Mouse (Mus musculus) T-helper 1 cell (primary cell): ENCODE results near the gene Xpnpep1.

Experiments used
- in situ Hi-C: fragments of 300-600 bp; cut with MboI, MseI; formaldehyde crosslinking; loops from one replicate; pipeline ENCODE4 v1.15.1; 2025; ENCODE audit warnings: high pct_unique_total_duplicates

Xpnpep1 gene

GRCm38 (mm10) chr19:53066934-53067333, 26.9 kb upstream of the Xpnpep1 start:
- in situ Hi-C loops, result no loop called here

DNA sequence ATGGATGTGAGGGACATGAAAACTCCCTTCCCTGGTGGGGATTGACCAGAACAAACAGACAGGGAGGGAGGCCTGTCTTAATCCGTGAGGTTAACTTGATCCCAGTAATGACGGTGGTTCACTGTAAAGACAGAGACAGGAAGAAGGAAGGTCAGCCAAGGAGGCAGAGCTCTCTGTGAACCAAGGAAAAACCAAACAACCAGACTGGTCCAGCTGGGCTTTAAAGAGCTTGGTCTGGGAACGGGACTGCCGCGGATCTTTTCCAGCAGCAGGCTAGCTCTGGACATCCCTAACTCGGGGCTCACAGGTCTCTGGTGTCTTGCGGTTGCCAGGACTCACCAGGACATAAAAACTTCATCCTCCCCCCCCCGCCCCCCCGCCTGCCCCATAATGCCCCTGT, 26.5 kb upstream of the Xpnpep1 start:
- in situ Hi-C loops, result no loop called here

DNA sequence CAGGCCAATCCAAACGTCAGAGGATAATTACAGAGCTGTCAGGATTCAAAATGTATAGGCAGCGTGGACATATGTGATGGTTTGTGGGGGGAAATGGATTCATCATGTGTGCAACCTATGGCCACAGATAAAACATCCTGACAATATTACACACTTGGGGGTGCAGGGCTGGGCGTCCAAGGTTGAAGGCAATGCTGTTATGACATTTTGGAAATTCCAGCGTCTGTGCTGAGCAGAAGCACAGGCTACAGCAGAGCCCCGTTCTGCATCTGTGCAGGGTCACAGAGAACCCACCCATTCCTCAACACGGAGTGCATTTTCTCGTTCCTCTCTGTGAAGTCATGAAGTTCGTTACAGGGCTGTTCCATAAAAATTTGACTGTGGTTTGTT, 25.0 kb upstream of the Xpnpep1 start:
- in situ Hi-C loops, result no loop called here

- in situ Hi-C loops, result no loop called here
These were observed 24.4 kb upstream of the Xpnpep1 start for GRCm38 (mm10) chr19:53064292-53064971.

DNA sequence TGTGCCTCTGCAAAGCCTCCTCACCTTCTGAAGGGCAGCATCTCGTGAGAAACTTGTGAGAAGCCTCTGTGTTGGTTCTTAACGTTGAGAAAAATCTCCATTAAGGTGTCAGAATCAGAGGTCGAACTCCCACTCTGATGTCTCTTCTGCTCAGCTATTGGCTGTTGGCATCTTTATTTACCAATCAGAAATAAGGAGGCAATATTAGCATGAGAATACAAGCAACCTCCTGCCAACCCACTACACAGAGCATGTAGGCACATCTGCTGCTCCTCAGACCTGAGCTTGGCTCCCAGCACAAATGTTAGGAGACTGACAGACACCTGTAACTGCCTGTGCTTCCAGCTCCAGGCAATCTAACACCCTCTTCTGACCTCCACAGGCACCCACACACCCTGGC, 22.0 kb upstream of the Xpnpep1 start:
- in situ Hi-C loops, result no loop called here

- in situ Hi-C loops, result no loop called here
These were observed 19.5 kb upstream of the Xpnpep1 start for GRCm38 (mm10) chr19:53059344-53060111.

DNA sequence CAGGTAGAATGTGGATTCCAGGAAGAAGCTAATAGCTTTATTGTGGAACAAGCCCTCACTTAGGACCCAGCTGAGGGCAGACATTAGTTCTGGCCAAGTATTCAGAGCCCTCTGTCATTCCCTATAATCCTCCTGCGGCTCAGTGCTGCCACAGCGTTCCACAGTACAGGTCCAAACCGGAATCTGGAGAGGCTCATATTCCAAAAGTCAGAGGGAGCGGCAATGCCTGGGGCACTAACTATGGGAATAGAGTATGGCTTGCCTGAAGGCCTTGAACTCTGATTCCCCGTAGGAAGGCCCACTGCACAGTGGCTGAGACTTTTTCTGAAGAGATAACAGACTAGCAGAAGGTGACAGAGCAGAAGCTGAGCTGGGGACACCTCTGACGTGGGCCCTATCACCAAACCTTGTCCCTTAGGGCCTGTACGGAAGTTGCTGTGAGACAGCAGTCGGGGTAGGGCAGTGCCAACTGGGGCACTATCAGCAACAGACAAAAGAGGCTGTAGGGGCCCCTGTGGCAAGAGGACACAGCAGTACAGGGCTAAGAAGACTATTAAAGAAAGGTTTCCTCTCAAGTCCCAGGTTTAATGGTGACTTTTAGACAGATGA, 18.8 kb upstream of the Xpnpep1 start:
- in situ Hi-C loops, result no loop called here

- in situ Hi-C loops, result no loop called here
These were observed 18.1 kb upstream of the Xpnpep1 start for GRCm38 (mm10) chr19:53057980-53058725.

- in situ Hi-C loops, result no loop called here
These were observed 13.3 kb upstream of the Xpnpep1 start for GRCm38 (mm10) chr19:53053355-53053754.

DNA sequence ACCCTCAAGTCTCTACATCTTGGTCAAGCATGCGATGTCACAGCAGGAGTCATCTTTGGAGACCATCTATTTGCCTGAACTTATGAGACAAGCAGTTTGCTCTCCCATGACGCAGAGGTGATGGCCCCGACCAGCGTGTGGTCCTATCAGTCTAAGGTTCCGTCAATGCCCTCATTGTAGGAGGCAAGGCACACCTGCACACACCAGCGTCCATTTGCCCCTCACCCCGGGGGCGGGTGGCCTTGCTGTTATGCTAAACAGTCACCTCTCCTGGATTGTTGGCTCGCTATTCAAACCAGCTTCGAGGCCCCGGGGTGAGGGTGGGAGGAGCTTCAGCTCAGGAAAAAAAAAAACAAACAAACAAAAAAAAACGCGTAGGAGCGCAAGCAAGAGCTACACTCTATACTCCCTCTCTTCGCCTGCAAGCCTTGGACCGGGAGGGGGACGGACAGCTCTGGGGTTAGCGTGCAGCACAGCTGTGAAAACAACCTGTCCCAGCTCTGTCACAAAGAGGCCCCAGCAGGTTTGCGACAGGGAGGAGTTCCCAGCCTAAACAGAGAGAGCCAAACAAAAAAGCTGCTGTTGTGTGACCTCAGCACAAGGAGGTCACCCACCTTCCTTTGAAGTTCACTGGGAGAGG, 12.1 kb upstream of the Xpnpep1 start:
- in situ Hi-C loops, result no loop called here

DNA sequence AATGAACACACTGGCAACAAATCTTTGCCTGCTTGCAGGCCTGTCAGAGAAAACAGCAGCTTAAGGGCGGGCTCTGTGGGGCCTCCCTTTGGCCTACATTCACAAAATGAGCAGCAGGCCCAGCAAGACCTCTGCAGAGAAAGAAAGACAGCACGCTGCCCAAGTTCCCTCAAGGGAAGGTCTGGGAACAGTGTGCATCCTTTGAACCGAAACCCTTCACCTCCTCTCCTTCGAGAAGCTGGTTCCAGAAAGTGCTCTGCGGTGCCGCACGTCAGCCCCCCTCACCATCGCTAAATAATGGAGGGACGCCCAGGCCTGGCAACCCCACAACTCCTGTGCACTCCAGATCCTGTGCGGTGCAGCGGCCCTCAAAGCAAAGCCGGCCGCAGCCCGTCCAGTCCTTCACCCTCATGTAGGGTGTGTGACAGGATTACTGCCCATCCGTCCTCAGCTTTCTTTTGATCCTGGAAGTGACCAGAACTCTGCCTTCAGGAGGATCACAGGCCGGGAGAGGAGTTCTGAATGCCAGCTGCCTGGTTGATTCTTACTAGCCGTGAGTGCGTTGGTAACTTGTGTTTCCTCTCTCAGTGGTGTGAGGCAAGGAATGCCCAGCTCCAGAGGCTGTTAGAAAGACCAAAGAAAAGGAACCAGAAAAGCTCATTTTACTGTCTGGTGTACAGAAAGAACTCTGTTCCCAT, 11.4 kb upstream of the Xpnpep1 start:
- in situ Hi-C loops, result no loop called here

- in situ Hi-C loops, result no loop called here
These were observed 10.1 kb upstream of the Xpnpep1 start for GRCm38 (mm10) chr19:53050100-53050499.

DNA sequence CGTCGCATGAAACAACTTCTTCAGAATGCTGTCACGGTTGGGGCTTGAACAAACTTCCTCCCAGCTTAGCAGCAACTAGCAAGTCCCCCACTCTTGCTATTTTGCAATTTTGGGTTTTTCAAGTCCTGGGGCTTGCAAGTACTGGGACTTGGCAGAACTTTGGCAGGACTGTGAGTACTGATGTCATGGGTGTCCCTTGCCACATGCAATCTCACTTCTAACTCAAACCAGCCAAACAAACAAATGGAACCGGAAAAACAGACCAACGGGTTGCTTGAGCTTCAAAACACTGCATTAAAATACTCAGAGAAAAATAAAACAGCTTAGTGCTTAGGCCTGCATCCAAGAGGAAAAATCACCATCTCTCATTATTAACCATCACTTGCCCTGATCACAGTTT, 7.2 kb upstream of the Xpnpep1 start:
- in situ Hi-C loops, result no loop called here

GRCm38 (mm10) chr19:53043423-53044125, 3.6 kb upstream of the Xpnpep1 start:
- in situ Hi-C loops, result no loop called here

DNA sequence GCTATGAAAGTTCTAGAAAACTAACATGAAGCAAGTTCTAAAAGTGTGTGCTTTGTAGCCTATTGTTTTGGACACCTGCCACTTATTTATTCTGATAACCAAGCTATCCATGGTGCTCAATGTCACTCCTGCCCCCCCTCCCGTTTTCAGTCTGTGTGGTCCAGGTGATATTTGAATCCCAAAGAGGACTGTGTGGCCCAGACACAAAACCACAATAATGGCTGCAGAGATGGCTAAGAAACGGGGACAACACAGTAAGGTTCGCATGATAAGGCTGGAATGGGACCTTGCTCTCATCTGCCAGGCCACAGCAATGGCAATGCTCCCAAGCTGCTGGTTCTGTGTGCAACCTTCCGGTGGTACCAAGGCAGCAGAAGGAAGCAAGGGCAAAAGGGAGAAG, 1.6 kb upstream of the Xpnpep1 start:
- in situ Hi-C loops, result no loop called here

- in situ Hi-C loops, result no loop called here
These were observed 1.1 kb upstream of the Xpnpep1 start for GRCm38 (mm10) chr19:53041133-53041510.

DNA sequence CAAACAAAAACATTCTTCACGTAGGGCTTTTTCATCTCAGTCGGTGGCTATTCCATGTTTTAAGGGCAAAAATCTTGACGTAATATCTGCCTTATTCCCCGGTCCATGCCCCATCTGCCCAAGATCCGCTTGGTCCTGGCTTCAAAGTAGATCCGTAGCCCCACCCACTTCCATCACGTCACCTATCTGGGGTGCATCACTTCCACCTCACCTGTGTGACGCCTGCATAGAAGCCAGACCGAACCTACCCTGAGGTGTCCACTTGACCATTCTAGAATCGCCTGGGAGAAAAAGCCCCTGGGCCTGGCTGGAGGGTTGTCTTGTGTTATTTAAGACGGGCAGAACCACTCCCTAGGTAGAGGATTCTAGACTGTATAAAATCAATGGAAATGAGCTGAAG, 924 bp downstream of the Xpnpep1 start:
- in situ Hi-C loops, result no loop called here

- in situ Hi-C loops, result no loop called here
These were observed 1.5 kb downstream of the Xpnpep1 start for GRCm38 (mm10) chr19:53038435-53038938.

GRCm38 (mm10) chr19:53037925-53038419, 2.0 kb downstream of the Xpnpep1 start:
- in situ Hi-C loops, result no loop called here
